Mouse (Mus musculus) kidney, adult 2 months (tissue): ENCODE results near the gene D10Jhu81e.

Experiments
- CTCF ChIP-seq: fragments of 200-500 bp; conservative IDR thresholded peaks from 2 replicates; pipeline ENCODE4 v1.5.1; 2011; ENCODE audit warnings: low read depth, mild to moderate bottlenecking, control low read depth, low read length, moderate library complexity, mixed read lengths; ENCODE audit not compliant: insufficient read depth, insufficient read length
- POLR2A ChIP-seq: fragments of 200-500 bp; IDR thresholded peaks from one replicate; pipeline ENCODE4 v1.6.1; 2011; ENCODE audit warnings: low read depth, low read length, control low read depth

GRCm38 (mm10) chr10:78158041-78158440 is 11.5 kb downstream of the D10Jhu81e start:
- no peak for TF ChIP-seq CTCF
- no peak for TF ChIP-seq POLR2A
